Mouse (Mus musculus) c-Kit-positive CD71-positive TER-119-positive erythroid progenitor cells, embryonic 14.5 days (primary cell): ENCODE results near the gene Mettl22.

Source experiments
- DNase-seq: peaks from one replicate; pipeline ENCODE4 v3.0.0-alpha.2; 2013; ENCODE audit warnings: low spot score

Gene Mettl22

GRCm38 (mm10) chr16:8512830-8513229, 42.2 kb downstream of the Mettl22 start:
- no peak for DNase-seq

- DNase-seq = peak; percentile 18
Measured at GRCm38 (mm10) chr16:8513236-8513906, 42.8 kb downstream of the Mettl22 start, which contains the start of gene Abat. Gene Abat, plus strand, starts transcription at chr16:8513429.

GRCm38 (mm10) chr16:8514180-8514579, 43.6 kb downstream of the Mettl22 start:
- no peak for DNase-seq

GRCm38 (mm10) chr16:8520525-8520924, 49.9 kb downstream of the Mettl22 start:
- no peak for DNase-seq

GRCm38 (mm10) chr16:8521322-8521721, 50.7 kb downstream of the Mettl22 start:
- DNase-seq = no peak

GRCm38 (mm10) chr16:8523480-8524144, 53.0 kb downstream of the Mettl22 start:
- no peak for DNase-seq

GRCm38 (mm10) chr16:8524163-8524847, 53.7 kb downstream of the Mettl22 start:
- DNase-seq = no peak

- no peak for DNase-seq
Measured at GRCm38 (mm10) chr16:8525293-8525692, 54.7 kb downstream of the Mettl22 start.

- DNase-seq = no peak
Measured at GRCm38 (mm10) chr16:8525877-8526276, 55.3 kb downstream of the Mettl22 start.

GRCm38 (mm10) chr16:8529389-8529788, 58.8 kb downstream of the Mettl22 start:
- no peak for DNase-seq

GRCm38 (mm10) chr16:8530018-8530417, 59.4 kb downstream of the Mettl22 start:
- no peak for DNase-seq

GRCm38 (mm10) chr16:8532461-8532860, 61.9 kb downstream of the Mettl22 start:
- DNase-seq = no peak

GRCm38 (mm10) chr16:8532894-8533293, 62.3 kb downstream of the Mettl22 start:
- no peak for DNase-seq

- no peak for DNase-seq
Measured at GRCm38 (mm10) chr16:8533477-8533876, 62.9 kb downstream of the Mettl22 start.

- no peak for DNase-seq
Measured at GRCm38 (mm10) chr16:8534466-8535200, 64.0 kb downstream of the Mettl22 start.

- no peak for DNase-seq
Measured at GRCm38 (mm10) chr16:8535411-8535810, 64.8 kb downstream of the Mettl22 start.

- DNase-seq = no peak
Measured at GRCm38 (mm10) chr16:8539150-8539865, 68.7 kb downstream of the Mettl22 start.
